Mouse (Mus musculus): ENCODE measurements around the gene Xrcc5. TPM values are rescaled to one million over a fixed set of nuclear protein-coding genes. Genes with fewer than 3 reads are reported as not detected.

The Xrcc5 gene
- polyA plus RNA-seq, 1 experiment: 19.0 TPM

DNA sequence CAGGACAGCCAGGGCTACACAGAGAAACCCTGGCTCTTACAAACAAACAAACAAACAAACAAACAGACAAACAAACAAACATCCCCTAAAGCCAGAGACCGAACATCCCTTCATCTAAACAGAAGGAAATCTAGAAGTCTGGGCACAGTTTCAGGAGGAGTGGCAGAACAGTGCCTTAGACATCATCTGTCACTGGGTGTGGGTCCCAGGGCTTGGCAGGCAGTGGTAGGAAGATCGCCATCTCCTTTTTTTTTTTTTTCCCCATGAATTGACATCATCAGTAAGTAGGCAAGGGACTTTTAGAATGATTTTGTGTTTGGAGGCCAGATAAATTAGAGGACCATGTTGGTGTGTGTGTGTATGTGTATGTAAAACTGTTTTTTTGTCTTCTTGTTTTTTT is 51.0 kb downstream of the Xrcc5 start:
- Histone ChIP-seq H3K4me1 (ENCODE audit: control insufficient read depth, insufficient read depth, low read length) (no peaks in the 10 kb centered on the region; the same call in 1 of the 2 replicates), H3K4me3 (replicated peaks; ENCODE audit: control insufficient read depth, low read depth, low read length) (no peak overlapping the region), H3K27ac (ENCODE audit: control insufficient read depth, insufficient read depth, low read depth, low read length, poor library complexity) (no peak overlapping the region)
- TF ChIP-seq POLR2A (IDR thresholded peaks at IDR 0.05; ENCODE audit: borderline replicate concordance, control insufficient read depth, low read depth, low read length) (no peak), CTCF (IDR thresholded peaks at IDR 0.05; ENCODE audit: control insufficient read depth, insufficient read depth, low read length) (no peak)
- 74% methylated on average over 2 of the region's 2 CpGs for WGBS

DNA sequence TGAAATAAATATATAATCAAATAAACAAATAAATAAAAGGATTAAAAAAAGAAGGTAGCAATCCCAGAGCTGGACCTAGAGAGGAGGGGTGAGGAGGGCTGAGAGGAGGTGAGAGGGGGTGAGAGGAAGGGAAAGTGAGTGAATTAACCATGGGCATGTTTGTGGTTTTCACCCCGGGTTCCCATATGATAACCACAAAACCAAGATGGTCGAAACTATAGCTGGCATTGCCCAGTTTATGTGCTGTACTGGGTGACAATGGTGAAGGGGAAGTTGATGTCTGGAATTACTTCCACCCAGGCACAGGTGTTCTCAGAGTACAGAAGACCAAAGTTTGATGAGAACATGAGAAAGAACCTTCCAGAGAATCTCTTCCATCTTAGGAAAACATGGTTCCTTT is 52.2 kb downstream of the Xrcc5 start:
- Histone ChIP-seq H3K4me1 (ENCODE audit: control insufficient read depth, insufficient read depth, low read length) (no peaks in the 10 kb centered on the region; the same call in 1 of the 2 replicates), H3K4me3 (replicated peaks; ENCODE audit: control insufficient read depth, low read depth, low read length) (no peak overlapping the region), H3K27ac (ENCODE audit: control insufficient read depth, insufficient read depth, low read depth, low read length, poor library complexity) (no peak overlapping the region)
- 0% methylated on average over 2 of the region's 2 CpGs for WGBS
- no peak for TF ChIP-seq CTCF (IDR thresholded peaks at IDR 0.05; ENCODE audit: control insufficient read depth, insufficient read depth, low read length)
- no peak for TF ChIP-seq POLR2A (IDR thresholded peaks at IDR 0.05; ENCODE audit: borderline replicate concordance, control insufficient read depth, low read depth, low read length)

DNA sequence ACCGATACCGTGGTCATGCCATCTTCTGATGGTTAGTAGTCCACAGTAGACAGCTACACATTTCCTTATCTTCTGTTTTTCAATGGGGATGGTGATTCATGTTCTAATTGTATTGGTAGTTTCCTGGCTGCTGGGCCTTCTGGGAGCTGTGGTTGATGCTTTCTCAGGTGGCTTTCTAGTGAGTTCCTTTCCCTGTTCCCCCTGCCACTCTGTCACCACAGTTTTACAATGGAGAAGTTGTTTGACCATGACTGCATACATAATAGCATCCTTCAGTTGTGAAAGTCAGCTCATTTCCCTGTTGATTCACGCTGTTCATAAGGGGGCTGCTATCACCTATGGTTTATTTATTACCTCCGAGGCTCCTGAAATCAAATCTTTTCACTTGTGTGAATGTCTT is 53.6 kb downstream of the Xrcc5 start:
- Histone ChIP-seq H3K4me3 (replicated peaks; ENCODE audit: control insufficient read depth, low read depth, low read length) (no peak overlapping the region), H3K4me1 (ENCODE audit: control insufficient read depth, insufficient read depth, low read length) (no peaks in the 10 kb centered on the region; the same call in 1 of the 2 replicates), H3K27ac (ENCODE audit: control insufficient read depth, insufficient read depth, low read depth, low read length, poor library complexity) (no peak overlapping the region)
- no peak for TF ChIP-seq CTCF (IDR thresholded peaks at IDR 0.05; ENCODE audit: control insufficient read depth, insufficient read depth, low read length)
- WGBS: 74% methylated on average over 4 of the region's 4 CpGs

DNA sequence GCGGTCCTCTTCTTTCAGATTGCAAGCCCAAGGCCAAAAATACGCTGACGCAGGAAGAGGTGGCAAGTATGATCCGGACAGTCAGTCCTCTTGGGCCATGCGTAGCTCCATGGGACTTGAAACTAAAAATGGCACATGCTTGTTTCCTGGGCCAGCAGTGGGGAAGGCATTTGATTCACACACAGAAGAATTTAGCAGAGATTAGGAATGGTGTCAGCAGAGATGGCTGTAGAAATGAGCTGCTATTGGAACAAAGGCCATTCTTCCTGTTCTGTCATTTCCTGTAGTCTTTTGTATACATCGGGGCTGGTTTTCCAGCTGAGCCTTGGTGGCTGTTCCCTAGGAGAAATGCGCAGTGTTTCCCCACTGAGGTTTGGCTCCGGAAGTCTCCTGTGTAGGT is 57.4 kb downstream of the Xrcc5 start:
- H3K4me1 ChIP-seq (ENCODE audit: control insufficient read depth, insufficient read depth, low read length): no peaks in the 10 kb centered on the region; the same call in 1 of the 2 replicates
- no peak overlapping the region for H3K4me3 ChIP-seq (replicated peaks; ENCODE audit: control insufficient read depth, low read depth, low read length)
- no peak overlapping the region for H3K27ac ChIP-seq (ENCODE audit: control insufficient read depth, insufficient read depth, low read depth, low read length, poor library complexity)
- TF ChIP-seq POLR2A (IDR thresholded peaks at IDR 0.05; ENCODE audit: borderline replicate concordance, control insufficient read depth, low read depth, low read length) (no peak), CTCF (IDR thresholded peaks at IDR 0.05; ENCODE audit: control insufficient read depth, insufficient read depth, low read length) (no peak)
- WGBS: 81% methylated on average over 8 of the region's 8 CpGs

DNA sequence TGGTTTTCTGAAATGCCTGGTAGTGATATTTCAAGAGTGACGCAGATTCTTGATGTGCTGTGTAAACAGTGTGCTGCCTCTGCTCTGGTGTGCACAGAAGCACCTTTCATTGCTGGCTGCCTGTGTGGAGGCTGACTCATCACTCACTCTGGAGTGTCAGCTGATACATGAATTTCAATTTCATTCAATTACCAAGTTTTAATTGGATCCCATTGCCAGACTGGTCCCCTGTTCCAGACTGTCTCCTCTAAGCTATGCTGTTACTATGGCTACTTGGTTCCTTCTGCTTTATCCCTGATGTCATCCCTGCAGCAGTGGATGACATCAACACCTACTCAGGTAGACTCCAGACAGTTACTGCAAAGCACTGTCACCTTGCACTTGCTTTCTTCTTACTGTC is 65.3 kb downstream of the Xrcc5 start:
- TF ChIP-seq CTCF (IDR thresholded peaks at IDR 0.05; ENCODE audit: control insufficient read depth, insufficient read depth, low read length): no peak
- Histone ChIP-seq H3K27ac (ENCODE audit: control insufficient read depth, insufficient read depth, low read depth, low read length, poor library complexity) (no peak overlapping the region), H3K4me3 (replicated peaks; ENCODE audit: control insufficient read depth, low read depth, low read length) (no peak overlapping the region), H3K4me1 (ENCODE audit: control insufficient read depth, insufficient read depth, low read length) (peaks cover 2% of the 10 kb centered on the region; the same call in 1 of the 2 replicates)
- 87% methylated on average over 1 of the region's 1 CpGs for WGBS

DNA sequence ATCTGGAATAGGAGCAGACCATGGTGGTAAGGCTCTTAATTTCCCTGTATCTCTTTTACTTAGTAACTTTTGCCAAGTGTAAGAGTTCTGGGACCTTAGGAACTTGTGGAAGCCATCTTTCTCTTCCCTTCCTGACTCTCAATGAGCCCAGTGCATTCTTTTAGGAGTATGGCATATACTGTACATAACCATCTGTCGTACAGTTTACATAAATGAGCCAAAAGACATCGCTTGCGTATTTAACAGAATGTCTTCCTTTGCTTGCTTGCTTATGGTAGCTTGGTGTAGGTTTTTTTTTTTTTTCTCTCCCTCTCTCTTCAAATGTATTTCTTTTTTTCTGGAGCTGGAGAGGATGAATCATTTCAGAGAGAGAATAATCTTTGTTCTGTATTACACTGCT is 65.7 kb downstream of the Xrcc5 start:
- TF ChIP-seq POLR2A (IDR thresholded peaks at IDR 0.05; ENCODE audit: borderline replicate concordance, control insufficient read depth, low read depth, low read length) (no peak), CTCF (IDR thresholded peaks at IDR 0.05; ENCODE audit: control insufficient read depth, insufficient read depth, low read length) (no peak)
- H3K27ac ChIP-seq (ENCODE audit: control insufficient read depth, insufficient read depth, low read depth, low read length, poor library complexity): no peak overlapping the region
- WGBS: 93% methylated on average over 3 of the region's 3 CpGs
- peaks cover 2% of the 10 kb centered on the region; the same call in 1 of the 2 replicates for H3K4me1 ChIP-seq (ENCODE audit: control insufficient read depth, insufficient read depth, low read length)
- H3K4me3 ChIP-seq (replicated peaks; ENCODE audit: control insufficient read depth, low read depth, low read length): no peak overlapping the region

DNA sequence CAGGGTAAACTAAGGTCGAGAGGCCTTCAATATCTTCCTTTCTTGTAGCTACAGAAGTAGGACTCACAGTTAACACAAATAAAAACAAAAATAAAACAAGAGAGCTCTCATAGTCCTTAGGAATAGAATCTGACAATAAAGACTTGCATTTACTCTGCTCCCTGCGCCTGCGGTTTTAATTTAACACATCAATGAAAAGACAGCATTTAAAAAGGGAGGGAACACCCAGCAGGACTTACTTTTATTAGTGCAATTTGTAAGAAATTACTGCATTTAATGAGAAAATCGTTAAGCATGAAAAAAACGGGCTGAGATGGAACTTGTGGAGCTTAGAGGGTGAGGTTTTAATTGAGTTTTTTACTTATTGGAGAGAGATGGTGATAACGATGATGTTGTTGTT is 66.4 kb downstream of the Xrcc5 start:
- 83% methylated on average over 6 of the region's 6 CpGs for WGBS
- H3K4me3 ChIP-seq (replicated peaks; ENCODE audit: control insufficient read depth, low read depth, low read length): no peak overlapping the region
- H3K4me1 ChIP-seq (ENCODE audit: control insufficient read depth, insufficient read depth, low read length): peaks cover 2% of the 10 kb centered on the region; the same call in 1 of the 2 replicates
- TF ChIP-seq POLR2A (IDR thresholded peaks at IDR 0.05; ENCODE audit: borderline replicate concordance, control insufficient read depth, low read depth, low read length): no peak
- no peak for TF ChIP-seq CTCF (IDR thresholded peaks at IDR 0.05; ENCODE audit: control insufficient read depth, insufficient read depth, low read length)
- H3K27ac ChIP-seq (ENCODE audit: control insufficient read depth, insufficient read depth, low read depth, low read length, poor library complexity): no peak overlapping the region

DNA sequence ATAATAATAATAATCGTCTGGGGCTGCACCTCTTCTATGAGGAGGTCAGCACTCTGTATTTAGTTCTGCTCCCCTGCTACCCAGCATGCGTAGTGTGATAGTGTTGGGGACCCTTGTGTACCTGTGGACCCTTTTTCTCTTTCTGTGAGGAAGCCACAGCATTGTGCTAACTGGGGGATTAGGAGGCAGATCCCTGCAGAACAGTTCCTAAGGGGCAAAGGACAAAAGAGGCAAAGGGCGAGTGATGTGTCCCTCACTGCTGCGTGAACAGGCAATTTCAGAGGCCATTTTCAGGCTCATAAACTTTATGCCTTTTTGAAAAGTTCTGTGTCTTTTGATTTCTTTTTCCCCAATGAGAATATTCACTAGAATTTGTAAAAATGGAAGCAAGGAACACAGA is 66.8 kb downstream of the Xrcc5 start:
- peaks cover 2% of the 10 kb centered on the region; the same call in 1 of the 2 replicates for H3K4me1 ChIP-seq (ENCODE audit: control insufficient read depth, insufficient read depth, low read length)
- H3K4me3 ChIP-seq (replicated peaks; ENCODE audit: control insufficient read depth, low read depth, low read length): no peak overlapping the region
- TF ChIP-seq POLR2A (IDR thresholded peaks at IDR 0.05; ENCODE audit: borderline replicate concordance, control insufficient read depth, low read depth, low read length) (no peak), CTCF (IDR thresholded peaks at IDR 0.05; ENCODE audit: control insufficient read depth, insufficient read depth, low read length) (no peak)
- H3K27ac ChIP-seq (ENCODE audit: control insufficient read depth, insufficient read depth, low read depth, low read length, poor library complexity): no peak overlapping the region
- 89% methylated on average over 4 of the region's 4 CpGs for WGBS

DNA sequence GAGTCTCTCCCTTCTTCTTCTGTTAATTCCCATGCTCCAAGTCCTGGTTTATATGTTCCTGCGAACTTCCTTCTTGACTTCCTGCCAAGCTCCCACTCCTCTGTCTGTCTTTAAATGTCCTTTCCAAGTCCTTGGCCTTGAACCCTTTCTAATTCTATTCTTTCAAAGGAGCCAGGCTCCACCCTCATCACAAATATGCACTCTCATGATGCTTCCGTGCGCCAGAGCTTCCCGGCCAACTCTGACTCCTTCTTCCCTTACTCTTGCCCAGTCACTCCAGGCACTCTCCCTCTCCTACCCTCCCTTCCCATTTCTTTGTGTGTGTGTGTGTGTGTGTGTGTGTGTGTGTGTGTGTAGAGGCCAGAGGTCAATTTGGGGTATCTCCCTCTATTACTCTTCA is 70.9 kb downstream of the Xrcc5 start:
- Histone ChIP-seq H3K4me1 (ENCODE audit: control insufficient read depth, insufficient read depth, low read length) (peaks cover 2% of the 10 kb centered on the region; the same call in 1 of the 2 replicates), H3K27ac (ENCODE audit: control insufficient read depth, insufficient read depth, low read depth, low read length, poor library complexity) (no peak overlapping the region), H3K4me3 (replicated peaks; ENCODE audit: control insufficient read depth, low read depth, low read length) (no peak overlapping the region)
- TF ChIP-seq CTCF (IDR thresholded peaks at IDR 0.05; ENCODE audit: control insufficient read depth, insufficient read depth, low read length) (no peak), POLR2A (IDR thresholded peaks at IDR 0.05; ENCODE audit: borderline replicate concordance, control insufficient read depth, low read depth, low read length) (no peak)
- 91% methylated on average over 4 of the region's 4 CpGs for WGBS

All from bone marrow, adult 2 months (tissue).